Mouse (Mus musculus): ENCODE measurements around the gene Unc119b. TPM values are rescaled to one million over a fixed set of nuclear protein-coding genes. Genes with fewer than 3 reads are reported as not detected.
"Not testable (repeated sequence)": the region's sequence is repeated elsewhere in the genome, so short reads cannot be mapped to it uniquely, and the experiment has no call there.

The Unc119b gene
- polyA plus RNA-seq, 1 experiment = 141 TPM

GRCm38 (mm10) chr5:115149675-115150459, 15.1 kb upstream of the Unc119b start:
- no peak for TF ChIP-seq POLR2A (IDR thresholded peaks at IDR 0.05; ENCODE audit: low read depth, low read length)
- Histone ChIP-seq H3K36me3 (ENCODE audit: control insufficient read depth, insufficient read depth, low read length) (peaks cover 6% of the 10 kb centered on the region; the same call in 1 of the 2 replicates), H3K27ac (ENCODE audit: insufficient read depth, low read depth, low read length) (peak overlapping the region; percentile 57), H3K4me3 (ENCODE audit: insufficient read depth, low read depth, low read length) (no peak overlapping the region), H3K4me1 (ENCODE audit: control insufficient read depth, insufficient read depth, low read length) (peaks cover 62% of the 10 kb centered on the region), H3K27me3 (replicated peaks; ENCODE audit: control insufficient read depth, insufficient read depth, low read length) (no peaks in the 10 kb centered on the region)
- DNase-seq = peak; percentile 84
- 67% methylated on average over 14 of the region's 14 CpGs for WGBS

- peaks cover 57% of the 10 kb centered on the region for H3K4me1 ChIP-seq (ENCODE audit: control insufficient read depth, insufficient read depth, low read length)
- H3K4me3 ChIP-seq (ENCODE audit: insufficient read depth, low read depth, low read length); DNase-seq; H3K27ac ChIP-seq (ENCODE audit: insufficient read depth, low read depth, low read length); H3K27me3 ChIP-seq (replicated peaks; ENCODE audit: control insufficient read depth, insufficient read depth, low read length); H3K36me3 ChIP-seq (ENCODE audit: control insufficient read depth, insufficient read depth, low read length): not testable (repeated sequence)
- WGBS = no CpG with 5 or more reads among the region's 1 CpGs
Measured at GRCm38 (mm10) chr5:115148872-115149271, 14.1 kb upstream of the Unc119b start.

- Histone ChIP-seq H3K27ac (ENCODE audit: insufficient read depth, low read depth, low read length) (no peak overlapping the region; the same call in 1 of the 2 replicates), H3K27me3 (replicated peaks; ENCODE audit: control insufficient read depth, insufficient read depth, low read length) (no peaks in the 10 kb centered on the region), H3K4me3 (ENCODE audit: insufficient read depth, low read depth, low read length) (no peak overlapping the region), H3K36me3 (ENCODE audit: control insufficient read depth, insufficient read depth, low read length) (peaks cover 6% of the 10 kb centered on the region; the same call in 1 of the 2 replicates), H3K4me1 (ENCODE audit: control insufficient read depth, insufficient read depth, low read length) (peaks cover 53% of the 10 kb centered on the region)
- TF ChIP-seq CTCF (conservative IDR thresholded peaks at IDR 0.05; ENCODE audit: insufficient read depth, insufficient read length, low read depth, low read length) (no peak), POLR2A (IDR thresholded peaks at IDR 0.05; ENCODE audit: low read depth, low read length) (no peak)
- WGBS = 73% methylated on average over 8 of the region's 8 CpGs
- no peak for DNase-seq
Measured at GRCm38 (mm10) chr5:115148378-115148777, 13.6 kb upstream of the Unc119b start.

- peaks cover 7% of the 10 kb centered on the region; the same call in 1 of the 2 replicates for H3K36me3 ChIP-seq (ENCODE audit: control insufficient read depth, insufficient read depth, low read length)
- no peaks in the 10 kb centered on the region for H3K27me3 ChIP-seq (replicated peaks; ENCODE audit: control insufficient read depth, insufficient read depth, low read length)
- peak; percentile 70 for DNase-seq
- TF ChIP-seq POLR2A (IDR thresholded peaks at IDR 0.05; ENCODE audit: low read depth, low read length) (no peak), CTCF (conservative IDR thresholded peaks at IDR 0.05; ENCODE audit: insufficient read depth, insufficient read length, low read depth, low read length) (no peak)
- H3K4me1 ChIP-seq (ENCODE audit: control insufficient read depth, insufficient read depth, low read length) = peaks cover 43% of the 10 kb centered on the region
- no peak overlapping the region for H3K4me3 ChIP-seq (ENCODE audit: insufficient read depth, low read depth, low read length)
- 39% methylated on average over 3 of the region's 3 CpGs for WGBS
- H3K27ac ChIP-seq (ENCODE audit: insufficient read depth, low read depth, low read length) = peak overlapping the region; percentile 61; the same call in 1 of the 2 replicates
Measured at GRCm38 (mm10) chr5:115147388-115147787, 12.6 kb upstream of the Unc119b start.

- TF ChIP-seq CTCF (conservative IDR thresholded peaks at IDR 0.05; ENCODE audit: insufficient read depth, insufficient read length, low read depth, low read length) (no peak), POLR2A (IDR thresholded peaks at IDR 0.05; ENCODE audit: low read depth, low read length) (no peak)
- no peak overlapping the region for H3K27ac ChIP-seq (ENCODE audit: insufficient read depth, low read depth, low read length)
- peaks cover 7% of the 10 kb centered on the region; the same call in 1 of the 2 replicates for H3K36me3 ChIP-seq (ENCODE audit: control insufficient read depth, insufficient read depth, low read length)
- DNase-seq = no peak
- H3K4me3 ChIP-seq (ENCODE audit: insufficient read depth, low read depth, low read length) = no peak overlapping the region
- H3K27me3 ChIP-seq (replicated peaks; ENCODE audit: control insufficient read depth, insufficient read depth, low read length) = no peaks in the 10 kb centered on the region
- peaks cover 38% of the 10 kb centered on the region for H3K4me1 ChIP-seq (ENCODE audit: control insufficient read depth, insufficient read depth, low read length)
Measured at GRCm38 (mm10) chr5:115146747-115147130, 12.0 kb upstream of the Unc119b start.

GRCm38 (mm10) chr5:115145976-115146746, 11.4 kb upstream of the Unc119b start:
- Histone ChIP-seq H3K36me3 (ENCODE audit: control insufficient read depth, insufficient read depth, low read length) (peaks cover 7% of the 10 kb centered on the region; the same call in 1 of the 2 replicates), H3K4me3 (ENCODE audit: insufficient read depth, low read depth, low read length) (no peak overlapping the region), H3K4me1 (ENCODE audit: control insufficient read depth, insufficient read depth, low read length) (peaks cover 35% of the 10 kb centered on the region), H3K27me3 (replicated peaks; ENCODE audit: control insufficient read depth, insufficient read depth, low read length) (no peaks in the 10 kb centered on the region), H3K27ac (ENCODE audit: insufficient read depth, low read depth, low read length) (peak overlapping the region; percentile 27; the same call in 1 of the 2 replicates)
- no peak for TF ChIP-seq CTCF (conservative IDR thresholded peaks at IDR 0.05; ENCODE audit: insufficient read depth, insufficient read length, low read depth, low read length)
- no peak for TF ChIP-seq POLR2A (IDR thresholded peaks at IDR 0.05; ENCODE audit: low read depth, low read length)
- DNase-seq = no peak
- WGBS = 62% methylated on average over 6 of the region's 6 CpGs

Data from kidney, adult 2 months (tissue).